13 mouse cellular contexts compared by ENCODE assay signal in the genomic region with DNA sequence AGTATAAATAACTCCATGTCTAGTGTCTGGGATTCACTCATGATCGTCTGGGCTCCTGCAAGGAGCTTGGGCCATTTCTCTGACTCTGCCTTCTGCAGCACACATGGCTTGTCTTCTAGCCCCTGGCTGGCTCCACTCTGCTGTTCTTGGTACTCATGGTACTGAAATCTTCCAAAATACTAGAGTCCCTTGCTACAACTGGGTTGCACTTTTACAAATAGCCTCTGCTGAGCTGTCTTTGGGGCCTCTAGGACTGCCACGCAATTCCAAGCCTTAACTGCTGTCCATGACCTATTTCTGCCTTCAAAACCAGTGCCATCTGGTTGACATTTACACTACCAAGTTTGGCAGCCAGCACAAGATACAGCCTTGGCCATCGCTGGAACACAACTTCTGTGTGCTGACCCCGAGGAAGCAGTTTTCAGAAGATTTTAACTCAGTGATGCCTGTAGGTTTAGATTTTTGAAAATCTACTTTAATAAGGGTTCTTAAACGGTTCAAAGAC.
"Had no signal": no experiment of that assay in that cellular context is flagged by ENCODE, and none has a peak within 500 bp of the region (broad histone marks: within the 10 kb centered on the region; RNA-seq: fewer than 3 reads in every experiment).

No protein-coding gene starts in this region.

- DNase-seq: kidney, postnatal 10 days; lung, adult 2 months; lung, postnatal 4 days; midbrain, embryonic 14.5 days; thymus, postnatal 14 days had no signal

- H3K9me3 ChIP-seq: limb, embryonic 10.5 days; liver, embryonic 15.5 days; neural tube, embryonic 12.5 days had no signal

- H3K4me2 ChIP-seq: liver, embryonic 11.5 days; liver, embryonic 15.5 days; neural tube, embryonic 12.5 days had no signal

- H3K36me3 ChIP-seq: limb, embryonic 10.5 days; liver, embryonic 15.5 days; midbrain, embryonic 10.5 days; neural tube, embryonic 12.5 days had no signal

- H3K9ac ChIP-seq: liver, embryonic 15.5 days; neural tube, embryonic 12.5 days had no signal

- H3K27ac ChIP-seq: left cerebral cortex, adult 2 months; limb, embryonic 10.5 days; liver, embryonic 15.5 days; midbrain, embryonic 10.5 days; neural tube, embryonic 12.5 days; stomach, postnatal 0 days had no signal

- H3K27me3 ChIP-seq: liver, embryonic 15.5 days; neural tube, embryonic 12.5 days had no signal

- ATAC-seq: lung, postnatal 0 days had no signal

- H3K4me1 ChIP-seq: liver, embryonic 15.5 days had no signal

- H3K4me3 ChIP-seq: left cerebral cortex, adult 2 months; limb, embryonic 10.5 days; liver, embryonic 15.5 days; midbrain, embryonic 10.5 days; neural tube, embryonic 12.5 days had no signal
